Mouse (Mus musculus): Measurements from ENCODE around the gene Gon7. TPM values are rescaled to one million over a fixed set of nuclear protein-coding genes. Genes with fewer than 3 reads are reported as not detected.

Gon7 gene
- polyA plus RNA-seq, 1 experiment = 11.2 TPM

- Histone ChIP-seq H3K27me3 (ENCODE audit: control insufficient read depth, insufficient read depth, low read length) (no peaks in the 10 kb centered on the region), H3K27ac (ENCODE audit: insufficient read depth, low read depth, low read length) (peak within 1 kb of the TSS; percentile 65), H3K4me1 (ENCODE audit: control insufficient read depth, insufficient read depth, insufficient read length, low read length) (peaks cover 9% of the 10 kb centered on the region; the same call in 1 of the 2 replicates), H3K4me3 (ENCODE audit: low read depth, low read length) (peak within 1 kb of the TSS; percentile 93), H3K36me3 (ENCODE audit: control insufficient read depth, insufficient read depth, low read length) (peaks cover 5% of the 10 kb centered on the region)
- TF ChIP-seq POLR2A (IDR thresholded peaks at IDR 0.05; ENCODE audit: low read depth, low read length) = no peak
- TF ChIP-seq CTCF (IDR thresholded peaks at IDR 0.05; ENCODE audit: extremely low read depth, insufficient read length, insufficient replicate concordance, low read depth, low read length) = no peak
- 2% methylated on average over 10 of the region's 10 CpGs for WGBS
Observed at GRCm38 (mm10) chr12:102758403-102758756, 777 bp upstream of the Gon7 start, which contains the start of gene Gm20604. Gene Gm20604 (minus strand): TSS chr12:102758672.

- Histone ChIP-seq H3K4me3 (ENCODE audit: low read depth, low read length) (peak overlapping the region; percentile 93), H3K4me1 (ENCODE audit: control insufficient read depth, insufficient read depth, insufficient read length, low read length) (peaks cover 9% of the 10 kb centered on the region; the same call in 1 of the 2 replicates), H3K27ac (ENCODE audit: insufficient read depth, low read depth, low read length) (peak overlapping the region; percentile 65), H3K27me3 (ENCODE audit: control insufficient read depth, insufficient read depth, low read length) (no peaks in the 10 kb centered on the region), H3K36me3 (ENCODE audit: control insufficient read depth, insufficient read depth, low read length) (peaks cover under 1% of the 10 kb centered on the region; the same call in 1 of the 2 replicates)
- no peak for TF ChIP-seq POLR2A (IDR thresholded peaks at IDR 0.05; ENCODE audit: low read depth, low read length)
- no peak for TF ChIP-seq CTCF (IDR thresholded peaks at IDR 0.05; ENCODE audit: extremely low read depth, insufficient read length, insufficient replicate concordance, low read depth, low read length)
- WGBS = under 1% methylated on average over 46 of the region's 46 CpGs
Observed at GRCm38 (mm10) chr12:102757055-102757688, 431 bp downstream of the Gon7 start.

GRCm38 (mm10) chr12:102756304-102756703, 1.3 kb downstream of the Gon7 start:
- TF ChIP-seq CTCF (IDR thresholded peaks at IDR 0.05; ENCODE audit: extremely low read depth, insufficient read length, insufficient replicate concordance, low read depth, low read length) = peak; percentile 19; the same call in 1 of the 2 replicates
- TF ChIP-seq POLR2A (IDR thresholded peaks at IDR 0.05; ENCODE audit: low read depth, low read length) = no peak
- Histone ChIP-seq H3K27ac (ENCODE audit: insufficient read depth, low read depth, low read length) (no peak overlapping the region), H3K4me3 (ENCODE audit: low read depth, low read length) (peak overlapping the region; percentile 93), H3K36me3 (ENCODE audit: control insufficient read depth, insufficient read depth, low read length) (no peaks in the 10 kb centered on the region), H3K4me1 (ENCODE audit: control insufficient read depth, insufficient read depth, insufficient read length, low read length) (peaks cover 9% of the 10 kb centered on the region; the same call in 1 of the 2 replicates), H3K27me3 (ENCODE audit: control insufficient read depth, insufficient read depth, low read length) (no peaks in the 10 kb centered on the region)
- WGBS = 75% methylated on average over 7 of the region's 7 CpGs

- Histone ChIP-seq H3K27me3 (ENCODE audit: control insufficient read depth, insufficient read depth, low read length) (no peaks in the 10 kb centered on the region), H3K27ac (ENCODE audit: insufficient read depth, low read depth, low read length) (no peak overlapping the region), H3K4me3 (ENCODE audit: low read depth, low read length) (no peak overlapping the region), H3K36me3 (ENCODE audit: control insufficient read depth, insufficient read depth, low read length) (peaks cover 6% of the 10 kb centered on the region; the same call in 1 of the 2 replicates), H3K4me1 (ENCODE audit: control insufficient read depth, insufficient read depth, insufficient read length, low read length) (peaks cover 2% of the 10 kb centered on the region; the same call in 1 of the 2 replicates)
- no peak for TF ChIP-seq POLR2A (IDR thresholded peaks at IDR 0.05; ENCODE audit: low read depth, low read length)
- no peak for TF ChIP-seq CTCF (IDR thresholded peaks at IDR 0.05; ENCODE audit: extremely low read depth, insufficient read length, insufficient replicate concordance, low read depth, low read length)
- 65% methylated on average over 3 of the region's 3 CpGs for WGBS
Observed at GRCm38 (mm10) chr12:102748256-102748655, 9.3 kb downstream of the Gon7 start.

- Histone ChIP-seq H3K27ac (ENCODE audit: insufficient read depth, low read depth, low read length) (no peak overlapping the region), H3K4me3 (ENCODE audit: low read depth, low read length) (no peak overlapping the region), H3K27me3 (ENCODE audit: control insufficient read depth, insufficient read depth, low read length) (no peaks in the 10 kb centered on the region), H3K36me3 (ENCODE audit: control insufficient read depth, insufficient read depth, low read length) (peaks cover 6% of the 10 kb centered on the region; the same call in 1 of the 2 replicates), H3K4me1 (ENCODE audit: control insufficient read depth, insufficient read depth, insufficient read length, low read length) (peaks cover 7% of the 10 kb centered on the region; the same call in 1 of the 2 replicates)
- TF ChIP-seq CTCF (IDR thresholded peaks at IDR 0.05; ENCODE audit: extremely low read depth, insufficient read length, insufficient replicate concordance, low read depth, low read length) (no peak), POLR2A (IDR thresholded peaks at IDR 0.05; ENCODE audit: low read depth, low read length) (no peak)
- 42% methylated on average over 6 of the region's 6 CpGs for WGBS
Observed at GRCm38 (mm10) chr12:102744839-102745238, 12.8 kb downstream of the Gon7 start.

- H3K4me3 ChIP-seq (ENCODE audit: low read depth, low read length) = peak within 1 kb of the TSS; percentile 73
- under 1% methylated on average over 63 of the region's 63 CpGs for WGBS
- peaks cover 6% of the 10 kb centered on the region; the same call in 1 of the 2 replicates for H3K36me3 ChIP-seq (ENCODE audit: control insufficient read depth, insufficient read depth, low read length)
- H3K27ac ChIP-seq (ENCODE audit: insufficient read depth, low read depth, low read length) = peak within 1 kb of the TSS; percentile 71
- H3K27me3 ChIP-seq (ENCODE audit: control insufficient read depth, insufficient read depth, low read length) = no peaks in the 10 kb centered on the region
- TF ChIP-seq POLR2A (IDR thresholded peaks at IDR 0.05; ENCODE audit: low read depth, low read length) = peak; percentile 48
- TF ChIP-seq CTCF (IDR thresholded peaks at IDR 0.05; ENCODE audit: extremely low read depth, insufficient read length, insufficient replicate concordance, low read depth, low read length) = no peak
- peaks cover 7% of the 10 kb centered on the region; the same call in 1 of the 2 replicates for H3K4me1 ChIP-seq (ENCODE audit: control insufficient read depth, insufficient read depth, insufficient read length, low read length)
Observed at GRCm38 (mm10) chr12:102743589-102744574, 13.7 kb downstream of the Gon7 start, which contains the start of the genes Moap1 and Tmem251. Gene Moap1 (minus strand): TSS chr12:102743661. Gene Tmem251 (plus strand): TSS chr12:102743762.
